Mouse (Mus musculus) gastrocnemius, adult 2 months (tissue): ENCODE results near the gene Fblim1. TPM values are rescaled to one million over a fixed set of nuclear protein-coding genes. Genes with fewer than 3 reads are reported as not detected.
"Not testable (repeated sequence)": the region's sequence is repeated elsewhere in the genome, so short reads cannot be mapped to it uniquely, and the experiment has no call there.

ENCODE experiments used
- DNase-seq: peaks from one replicate; pipeline ENCODE4 v3.0.0; 2022
- H3K27ac ChIP-seq: fragments of 200-600 bp; 2 replicates; pipeline ENCODE4 v1.8.1; 2022; ENCODE audit warnings: mild to moderate bottlenecking
- H3K4me3 ChIP-seq: fragments of 200-600 bp; 2 replicates; pipeline ENCODE4 v1.8.1; 2022; ENCODE audit warnings: mild to moderate bottlenecking, moderate library complexity
- CTCF ChIP-seq: fragments of 200-600 bp; IDR thresholded peaks from 2 replicates; pipeline ENCODE4 v1.8.1; 2022; ENCODE audit warnings: antibody characterized with exemption, mild to moderate bottlenecking, moderate library complexity
- intact Hi-C: fragments of 180-260 bp; cut with DNase I; formaldehyde crosslinking; loops from one replicate; pipeline ENCODE4 v1.15.1; 2025
- total RNA-seq, 2 experiments: library from RNA; stranded (reverse); gene quantifications; 2 replicates each; pipeline ENCODE4 v1.2.3; 2021

Gene Fblim1
- total RNA-seq, 2 experiments from 2014 or later, result 1.1 to 1.5 TPM

DNA sequence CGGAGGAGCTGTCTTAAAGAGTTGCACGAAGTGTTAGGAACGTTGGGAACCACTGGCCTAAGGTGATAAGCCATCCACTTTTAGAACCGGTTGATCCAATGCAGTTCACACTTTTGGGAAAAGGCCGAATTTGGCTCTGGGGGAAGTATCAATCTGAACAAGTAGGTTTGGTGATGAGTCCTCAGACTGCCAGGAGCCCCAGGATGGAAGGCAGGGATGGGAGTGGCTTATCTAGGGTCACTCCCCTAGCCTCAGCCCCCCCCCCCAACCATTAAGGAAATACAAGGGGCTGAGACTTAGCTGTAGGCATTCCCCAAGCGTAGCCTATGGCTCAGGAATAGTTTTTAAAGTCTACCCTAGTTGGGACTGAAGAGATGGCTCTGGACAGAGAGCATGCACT is 39.7 kb downstream of the Fblim1 start:
- no peak overlapping the region for H3K4me3 ChIP-seq
- TF ChIP-seq CTCF, result no peak
- intact Hi-C loops, result no loop called here
- peak overlapping the region; percentile 86 for H3K27ac ChIP-seq
- no peak for DNase-seq

- no peak overlapping the region for H3K4me3 ChIP-seq
Observed at GRCm38 (mm10) chr4:141565325-141565724, 40.6 kb downstream of the Fblim1 start.

GRCm38 (mm10) chr4:141564660-141565059 is 41.2 kb downstream of the Fblim1 start:
- no peak for DNase-seq
- H3K27ac ChIP-seq, result peak overlapping the region; percentile 86
- no peak for TF ChIP-seq CTCF
- no peak overlapping the region for H3K4me3 ChIP-seq
- intact Hi-C loops, result no loop called here

More at GRCm38 (mm10) chr4:141565325-141565724, 40.6 kb downstream of the Fblim1 start:
- DNase-seq, result peak; percentile 55
- intact Hi-C loops, result no loop called here
- TF ChIP-seq CTCF, result no peak
- H3K27ac ChIP-seq, result peak overlapping the region; percentile 86

DNA sequence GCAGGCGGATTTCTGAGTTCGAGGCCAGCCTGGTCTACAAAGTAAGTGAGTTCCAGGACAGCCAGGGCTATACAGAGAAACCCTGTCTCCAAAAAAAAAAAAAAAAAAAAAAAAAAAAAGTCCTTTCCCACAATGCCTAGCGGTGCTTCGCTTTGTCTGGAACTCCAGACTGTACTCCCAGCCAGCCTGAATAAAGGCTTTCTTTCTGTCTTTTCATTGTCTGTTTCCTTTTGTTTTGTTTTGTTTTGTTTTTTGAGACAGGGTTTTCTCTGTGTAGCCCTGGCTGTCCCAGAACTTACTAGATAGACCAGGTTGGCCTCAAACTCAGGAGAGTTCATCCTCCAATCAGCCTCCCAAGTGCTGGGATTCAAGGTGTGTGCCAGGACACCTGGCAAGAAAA is 41.7 kb downstream of the Fblim1 start:
- no peak for TF ChIP-seq CTCF
- peak overlapping the region; percentile 86; the same call in 1 of the 2 replicates for H3K27ac ChIP-seq
- DNase-seq, result no peak
- H3K4me3 ChIP-seq, result no peak overlapping the region
- intact Hi-C loops, result no loop called here

DNA sequence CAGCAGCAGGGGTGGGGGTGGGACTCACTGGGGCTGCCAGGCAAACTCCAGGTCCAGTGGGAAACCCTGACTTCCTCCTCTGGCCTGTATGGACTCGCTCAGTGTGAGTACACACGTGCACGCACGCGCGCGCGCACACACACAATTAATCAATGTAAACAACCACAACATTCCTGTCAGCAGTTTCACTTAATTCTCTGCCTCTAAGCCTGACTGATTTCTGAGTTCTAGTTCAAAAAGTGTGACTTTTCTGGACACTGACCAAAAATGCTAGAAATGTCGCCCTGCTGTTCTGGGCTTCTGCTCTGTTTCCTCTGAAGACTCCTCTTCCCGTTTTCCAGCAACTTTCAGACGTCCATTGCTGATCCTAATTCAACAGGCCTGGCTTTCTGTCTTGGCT is 43.6 kb downstream of the Fblim1 start:
- H3K27ac ChIP-seq, result no peak overlapping the region; the same call in none of the 2 replicates
- intact Hi-C loops, result no loop called here

GRCm38 (mm10) chr4:141561331-141561919 is 44.5 kb downstream of the Fblim1 start:
- DNase-seq, intact Hi-C loops: not testable (repeated sequence)

More for the DNA sequence above, 43.6 kb downstream of the Fblim1 start:
- no peak for TF ChIP-seq CTCF
- H3K4me3 ChIP-seq, result no peak overlapping the region
- no peak for DNase-seq

DNA sequence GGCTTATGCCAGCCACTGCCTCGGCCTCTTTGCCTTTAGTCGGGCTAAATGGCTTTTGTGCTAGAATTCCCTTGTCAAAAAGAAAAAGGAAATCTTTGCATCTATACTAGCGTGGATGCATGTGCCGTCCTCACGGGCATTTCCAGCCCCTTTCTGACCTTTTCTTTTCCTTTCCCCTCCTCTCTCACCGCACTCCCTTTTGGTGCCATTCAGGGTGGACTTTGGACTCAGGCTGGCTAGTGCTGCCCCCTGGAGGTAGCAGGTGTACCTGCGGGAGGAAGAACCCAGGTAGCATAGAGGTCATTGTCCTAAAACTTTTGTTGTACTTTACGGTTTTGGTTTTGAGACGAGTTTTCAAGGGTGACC is 46.0 kb downstream of the Fblim1 start:
- peak overlapping the region; percentile 100 for H3K27ac ChIP-seq
- peak; percentile 98 for TF ChIP-seq CTCF
- intact Hi-C loops, result loop anchor here (1.0 to 5.0 kb wide), 2 partner anchors 58 to 129 kb away; no protein-coding TSS in a partner anchor
- H3K4me3 ChIP-seq, result peak overlapping the region; percentile 85
- DNase-seq, result peak; percentile 88

More at GRCm38 (mm10) chr4:141561331-141561919, 44.5 kb downstream of the Fblim1 start:
- H3K27ac ChIP-seq, H3K4me3 ChIP-seq: not testable (repeated sequence)
- peak; percentile 39 for TF ChIP-seq CTCF

- DNase-seq, result peak; percentile 88
- peak overlapping the region; percentile 85 for H3K4me3 ChIP-seq
- H3K27ac ChIP-seq, result peak overlapping the region; percentile 100
- TF ChIP-seq CTCF, result no peak
- intact Hi-C loops, result loop anchor here (5.0 kb wide), 1 partner anchor 57 kb away; no protein-coding TSS in a partner anchor
Observed at GRCm38 (mm10) chr4:141559131-141559897, 46.6 kb downstream of the Fblim1 start.

- intact Hi-C loops, result loop anchor here (5.0 kb wide), 1 partner anchor 56 kb away; no protein-coding TSS in a partner anchor
- peak; percentile 32 for DNase-seq
- no peak for TF ChIP-seq CTCF
- H3K4me3 ChIP-seq, result peak overlapping the region; percentile 85
- peak overlapping the region; percentile 100 for H3K27ac ChIP-seq
Observed at GRCm38 (mm10) chr4:141558658-141559057, 47.2 kb downstream of the Fblim1 start.

DNA sequence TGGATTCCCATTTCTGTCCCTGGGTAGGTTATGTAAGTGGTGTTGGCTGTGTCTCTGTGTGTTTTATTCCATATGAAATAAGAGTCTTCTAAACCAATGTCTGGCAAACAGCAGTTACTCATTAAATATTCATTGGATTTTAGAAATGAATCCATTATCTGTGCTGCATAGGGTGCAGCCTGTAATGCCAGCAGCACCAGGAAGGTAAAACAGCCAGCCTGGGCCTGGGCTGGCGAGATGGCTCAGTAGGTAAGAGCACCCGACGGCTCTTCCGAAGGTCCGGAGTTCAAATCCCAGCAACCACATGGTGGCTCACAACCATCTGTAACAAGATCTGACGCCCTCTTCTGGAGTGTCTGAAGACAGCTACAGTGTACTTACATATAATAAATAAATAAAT is 49.7 kb downstream of the Fblim1 start:
- not testable (repeated sequence) for DNase-seq, H3K4me3 ChIP-seq
- peak overlapping the region; percentile 12; the same call in 1 of the 2 replicates for H3K27ac ChIP-seq
- intact Hi-C loops, result loop anchor here (5.0 kb wide), 1 partner anchor 54 kb away; no protein-coding TSS in a partner anchor

DNA sequence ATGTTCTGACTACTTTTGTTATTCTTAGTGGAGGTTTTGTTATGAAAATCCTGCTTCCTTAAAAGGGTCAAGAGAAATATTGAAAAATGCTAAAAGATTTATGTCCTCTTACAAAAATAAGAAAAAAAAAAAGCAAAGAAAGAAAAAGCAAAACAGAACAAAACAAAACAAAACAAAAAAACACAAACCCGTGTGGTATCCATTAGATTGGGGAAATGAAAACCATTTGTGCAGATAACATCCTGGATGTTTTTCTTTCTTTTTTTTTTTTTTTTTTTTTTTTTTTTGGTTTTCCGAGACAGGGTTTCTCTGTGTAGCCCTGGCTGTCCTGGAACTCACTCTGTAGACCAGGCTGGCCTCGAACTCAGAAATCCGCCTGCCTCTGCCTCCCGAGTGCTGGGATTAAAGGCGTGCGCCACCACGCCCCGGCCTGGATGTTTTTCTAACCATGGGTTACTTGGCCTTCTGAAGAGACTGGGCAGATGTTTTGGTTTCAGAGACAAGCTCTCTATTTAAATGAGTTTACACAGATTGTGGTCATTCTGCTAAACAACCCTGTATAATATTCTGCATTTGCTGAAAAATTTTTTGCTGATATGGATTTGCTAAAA is 51.5 kb downstream of the Fblim1 start:
- H3K4me3 ChIP-seq, DNase-seq, H3K27ac ChIP-seq, intact Hi-C loops: not testable (repeated sequence)

GRCm38 (mm10) chr4:141552484-141552883 is 53.4 kb downstream of the Fblim1 start:
- DNase-seq, result no peak
- TF ChIP-seq CTCF, result no peak
- no peak overlapping the region for H3K27ac ChIP-seq
- intact Hi-C loops, result no loop called here
- H3K4me3 ChIP-seq, result no peak overlapping the region

DNA sequence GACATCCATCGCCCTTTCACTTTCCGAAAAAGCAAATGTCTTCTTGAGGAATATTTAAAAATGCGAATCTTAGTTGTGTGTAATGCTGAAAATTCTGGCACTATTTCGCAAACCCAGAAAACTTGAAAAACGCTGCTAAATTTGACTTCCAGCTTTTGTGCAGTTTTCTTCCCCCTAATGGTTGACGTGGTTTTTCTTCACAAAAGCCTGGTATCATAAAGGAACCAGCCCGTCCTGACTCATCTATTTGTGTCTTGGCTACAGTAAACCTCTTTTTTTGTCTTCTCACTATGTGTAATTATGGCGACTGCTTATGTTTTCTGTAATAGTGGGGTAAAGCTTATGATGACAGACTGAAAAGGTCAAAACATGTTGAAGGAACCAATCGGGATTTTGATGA is 58.6 kb downstream of the Fblim1 start:
- Histone ChIP-seq H3K27ac (peak overlapping the region; percentile 100), H3K4me3 (peak overlapping the region; percentile 100)
- no peak for TF ChIP-seq CTCF
- no peak for DNase-seq
- intact Hi-C loops, result no loop called here
